Mouse (Mus musculus): Measurements from ENCODE around the gene Amn.

Amn gene

GRCm38 (mm10) chr12:111323423-111323822 lies 52.5 kb downstream of the Amn start:
- DNase-seq (ENCODE audit: low spot score in 2 of 2), result no peak

- DNase-seq (ENCODE audit: low spot score in 2 of 2), result no peak
Observed at GRCm38 (mm10) chr12:111324536-111324935, 53.6 kb downstream of the Amn start.

GRCm38 (mm10) chr12:111324949-111325348 lies 54.1 kb downstream of the Amn start:
- DNase-seq (ENCODE audit: low spot score in 2 of 2), result no peak

GRCm38 (mm10) chr12:111325744-111326424 lies 55.0 kb downstream of the Amn start:
- DNase-seq (ENCODE audit: low spot score in 2 of 2), result no peak
